Mouse (Mus musculus) C2C12 (cell line): ENCODE data around the gene Gcg.

Source experiments
- CEBPB ChIP-seq: IDR thresholded peaks from one replicate; pipeline ENCODE4 v1.6.1; 2011; ENCODE audit warnings: low read depth, mild to moderate bottlenecking, control low read depth, moderate library complexity
- CTCF ChIP-seq: IDR thresholded peaks from one replicate; pipeline ENCODE4 v1.5.1; 2011; ENCODE audit not compliant: control insufficient read depth, insufficient read depth, insufficient read length
- FOSL1 ChIP-seq: IDR thresholded peaks from one replicate; pipeline ENCODE4 v1.8.0; 2011; ENCODE audit warnings: mild to moderate bottlenecking, low read length; ENCODE audit not compliant: poor library complexity, insufficient read depth, severe bottlenecking
- MAX ChIP-seq: IDR thresholded peaks from one replicate; pipeline ENCODE4 v1.6.1; 2011; ENCODE audit warnings: mild to moderate bottlenecking, control low read depth
- MYOD1 ChIP-seq: IDR thresholded peaks from one replicate; pipeline ENCODE4 v1.6.1; 2011; ENCODE audit warnings: low read depth; ENCODE audit not compliant: control insufficient read depth, insufficient read length
- MYOG ChIP-seq: IDR thresholded peaks from one replicate; pipeline ENCODE4 v1.6.1; 2011; ENCODE audit not compliant: control insufficient read depth, insufficient read length; ENCODE audit errors: extremely low read depth
- USF1 ChIP-seq: IDR thresholded peaks from one replicate; pipeline ENCODE4 v1.6.1; 2011; ENCODE audit warnings: low read depth, mild to moderate bottlenecking, control low read depth, moderate library complexity

GRCm38 (mm10) chr2:62483550-62483949, at the start of gene Gcg:
- no peak for TF ChIP-seq CTCF
- TF ChIP-seq MAX, result no peak
- TF ChIP-seq MYOG, result no peak
- no peak for TF ChIP-seq FOSL1
- no peak for TF ChIP-seq USF1
- no peak for TF ChIP-seq MYOD1
- TF ChIP-seq CEBPB, result no peak
